9 mouse cellular contexts compared by ENCODE assay signal in the genomic region with DNA sequence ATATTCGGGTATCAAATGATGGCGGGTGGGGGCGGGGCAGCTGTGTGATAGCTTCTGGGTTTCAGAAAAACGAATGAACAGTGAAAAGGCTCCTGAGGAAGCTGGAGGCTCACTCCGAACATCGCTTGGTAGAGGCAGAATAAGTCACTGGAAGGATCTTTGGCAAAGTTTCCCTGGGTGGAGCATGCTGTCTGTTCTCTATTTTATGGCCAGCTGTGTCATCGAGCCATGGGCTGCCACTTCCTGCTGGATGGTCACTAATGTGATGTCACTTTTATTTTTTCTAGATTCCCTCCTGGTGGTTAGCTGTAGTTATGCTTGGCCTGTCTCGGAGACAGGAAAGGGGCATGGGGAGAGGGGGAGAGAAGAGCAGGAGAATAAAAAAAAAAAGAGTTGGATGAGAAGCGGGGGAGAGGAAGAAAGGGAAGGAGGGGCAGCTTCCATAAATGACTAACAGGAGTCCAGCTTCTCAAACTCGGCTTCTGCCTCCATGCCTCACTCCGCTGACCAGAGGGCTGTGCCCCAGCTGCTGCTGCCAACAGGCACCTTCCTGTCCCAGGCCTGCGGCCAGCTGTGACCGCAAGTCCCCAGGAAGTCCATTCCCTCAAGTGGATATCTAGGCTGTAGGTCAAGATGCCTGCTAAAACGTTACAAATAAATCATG. TPM values are rescaled to one million over a fixed set of nuclear protein-coding genes. Genes with fewer than 3 reads are reported as not detected.
A peak's percentile ranks its signal among the peaks of the same experiment; 100 is the strongest.
DNase-seq lines count a peak whose midpoint lies in the region; ATAC-seq lines count a peak whose summit lies in the region.
"Had no signal": no experiment of that assay in that cellular context is flagged by ENCODE, and none has a peak within 500 bp of the region (broad histone marks: within the 10 kb centered on the region; RNA-seq: fewer than 3 reads in every experiment).

No protein-coding gene starts in this region.

- H3K4me2 ChIP-seq in forebrain, embryonic 16.5 days (ENCODE audit: low read length), result peak overlapping the region; percentile 8
- peak overlapping the region; percentile 32 for H3K4me2 ChIP-seq in hindbrain, embryonic 11.5 days (replicated peaks; ENCODE audit: low read depth, low read length)
- H3K4me2 ChIP-seq in limb, embryonic 13.5 days (replicated peaks), result peak overlapping the region; percentile 21
- H3K4me2 ChIP-seq in midbrain, embryonic 14.5 days (ENCODE audit: low read length), result peak overlapping the region; percentile 35

- H3K27me3 ChIP-seq in forebrain, embryonic 16.5 days (replicated peaks; ENCODE audit: control insufficient read depth, insufficient read depth, low read length), result no peaks in the 10 kb centered on the region
- H3K27me3 ChIP-seq in hindbrain, embryonic 11.5 days (ENCODE audit: control insufficient read depth, insufficient read depth, low read length), result peaks cover 28% of the 10 kb centered on the region
- H3K27me3 ChIP-seq in limb, embryonic 13.5 days, result peaks cover 11% of the 10 kb centered on the region
- peaks cover 4% of the 10 kb centered on the region; the same call in 1 of the 2 replicates for H3K27me3 ChIP-seq in midbrain, embryonic 14.5 days (ENCODE audit: control insufficient read depth, insufficient read depth, low read length)

- H3K9ac ChIP-seq in forebrain, embryonic 16.5 days (replicated peaks; ENCODE audit: low read depth, low read length), result no peak overlapping the region
- H3K9ac ChIP-seq in hindbrain, embryonic 11.5 days (ENCODE audit: low read depth, low read length), result 0 out of 2 replicates have a peak overlapping the region, but pooled peaks have one; percentile 7
- H3K9ac ChIP-seq in limb, embryonic 13.5 days, result no peak overlapping the region
- no peak overlapping the region for H3K9ac ChIP-seq in midbrain, embryonic 14.5 days (replicated peaks; ENCODE audit: low read length)
- H3K9ac ChIP-seq: liver, embryonic 14.5 days had no signal

- no peaks in the 10 kb centered on the region for H3K9me3 ChIP-seq in forebrain, embryonic 16.5 days (ENCODE audit: control insufficient read depth, low read length)
- no peaks in the 10 kb centered on the region for H3K9me3 ChIP-seq in hindbrain, embryonic 11.5 days (ENCODE audit: control insufficient read depth, low read length)
- H3K9me3 ChIP-seq in limb, embryonic 13.5 days, result no peaks in the 10 kb centered on the region
- no peaks in the 10 kb centered on the region for H3K9me3 ChIP-seq in midbrain, embryonic 14.5 days (ENCODE audit: control insufficient read depth, low read length)

- WGBS in forebrain, embryonic 16.5 days, result 22% methylated on average over 14 of the region's 14 CpGs
- 12% methylated on average over 14 of the region's 14 CpGs for WGBS in hindbrain, embryonic 11.5 days
- 25% methylated on average over 14 of the region's 14 CpGs for WGBS in limb, embryonic 13.5 days
- 13% methylated on average over 14 of the region's 14 CpGs for WGBS in midbrain, embryonic 14.5 days

- no peak for ATAC-seq in forebrain, embryonic 16.5 days
- no peak for ATAC-seq in hindbrain, embryonic 11.5 days (ENCODE audit: low FRiP score)
- no peak for ATAC-seq in limb, embryonic 13.5 days (ENCODE audit: low FRiP score, low read depth)
- ATAC-seq in midbrain, embryonic 14.5 days (ENCODE audit: low FRiP score, low TSS enrichment), result no peak

- peaks cover 7% of the 10 kb centered on the region for H3K4me1 ChIP-seq in forebrain, embryonic 16.5 days (replicated peaks; ENCODE audit: control insufficient read depth, insufficient read depth, low read length)
- peaks cover 6% of the 10 kb centered on the region for H3K4me1 ChIP-seq in hindbrain, embryonic 11.5 days (replicated peaks; ENCODE audit: control insufficient read depth, insufficient read depth, low read length)
- H3K4me1 ChIP-seq in limb, embryonic 13.5 days, result peaks cover 10% of the 10 kb centered on the region
- peaks cover 2% of the 10 kb centered on the region; the same call in 1 of the 2 replicates for H3K4me1 ChIP-seq in midbrain, embryonic 14.5 days (ENCODE audit: control insufficient read depth, insufficient read depth, low read length)

- H3K4me3 ChIP-seq in forebrain, embryonic 16.5 days (replicated peaks; ENCODE audit: low read length), result no peak overlapping the region
- no peak overlapping the region for H3K4me3 ChIP-seq in hindbrain, embryonic 11.5 days (ENCODE audit: low read depth, low read length)
- no peak overlapping the region for H3K4me3 ChIP-seq in limb, embryonic 13.5 days
- H3K4me3 ChIP-seq in midbrain, embryonic 14.5 days (replicated peaks; ENCODE audit: low read depth, low read length), result no peak overlapping the region

- no peak overlapping the region for H3K27ac ChIP-seq in forebrain, embryonic 16.5 days (ENCODE audit: low read length)
- 0 out of 2 replicates have a peak overlapping the region, but pooled peaks have one; percentile 30 for H3K27ac ChIP-seq in hindbrain, embryonic 11.5 days (ENCODE audit: low read depth, low read length)
- H3K27ac ChIP-seq in limb, embryonic 13.5 days, result no peak overlapping the region
- H3K27ac ChIP-seq in midbrain, embryonic 14.5 days (replicated peaks; ENCODE audit: low read depth, low read length), result no peak overlapping the region
- H3K27ac ChIP-seq: liver, embryonic 14.5 days had no signal

- peak; percentile 39 for DNase-seq in urinary bladder, postnatal 14 days (ENCODE audit: low spot score)
- no peak for DNase-seq in urinary bladder, postnatal 10 days (ENCODE audit: low spot score)
- DNase-seq in hindbrain, embryonic 11.5 days (ENCODE audit: low spot score), result peak; percentile 27
- DNase-seq in midbrain, embryonic 14.5 days, result no peak
- DNase-seq in thymus, postnatal 14 days, result no peak
- DNase-seq in thymus, adult 18-20 months, result no peak

- H3K36me3 ChIP-seq in forebrain, embryonic 16.5 days (ENCODE audit: control insufficient read depth, insufficient read depth), result no peaks in the 10 kb centered on the region
- H3K36me3 ChIP-seq in hindbrain, embryonic 11.5 days (ENCODE audit: control insufficient read depth, insufficient read depth, low read length), result no peaks in the 10 kb centered on the region
- H3K36me3 ChIP-seq in limb, embryonic 13.5 days, result no peaks in the 10 kb centered on the region
- no peaks in the 10 kb centered on the region for H3K36me3 ChIP-seq in midbrain, embryonic 14.5 days (ENCODE audit: control insufficient read depth, insufficient read depth, low read length)

RNA-seq across cellular contexts. Expression of gene Cd300e, which starts 9.8 kb away (rescaled TPM):
- polyA plus RNA-seq in forebrain, embryonic 16.5 days (2015; fragmentation: Nextera tagmentation; extraction: Ambion mirVana), result not detected in 2 replicates
- not detected in 2 replicates for polyA plus RNA-seq in hindbrain, embryonic 11.5 days (2014; fragmentation: Nextera tagmentation; extraction: Ambion mirVana)
- polyA plus RNA-seq in limb, embryonic 13.5 days (2015; fragmentation: Nextera tagmentation; extraction: Ambion mirVana), result 0.09 and 0.23 TPM in 2 replicates
- not detected in 2 replicates for polyA plus RNA-seq in midbrain, embryonic 14.5 days (2014; fragmentation: Nextera tagmentation; extraction: Ambion mirVana)

RNA-seq across cellular contexts. Expression of gene Rab37, which starts 19.5 kb away (rescaled TPM):
- 0.85 and 1.1 TPM in 2 replicates for polyA plus RNA-seq in forebrain, embryonic 16.5 days (2015; fragmentation: Nextera tagmentation; extraction: Ambion mirVana)
- polyA plus RNA-seq in hindbrain, embryonic 11.5 days (2014; fragmentation: Nextera tagmentation; extraction: Ambion mirVana), result 0.42 and 0.85 TPM in 2 replicates
- polyA plus RNA-seq in limb, embryonic 13.5 days (2015; fragmentation: Nextera tagmentation; extraction: Ambion mirVana), result 1.4 and 1.6 TPM in 2 replicates
- polyA plus RNA-seq in midbrain, embryonic 14.5 days (2014; fragmentation: Nextera tagmentation; extraction: Ambion mirVana), result 0.26 and 0.83 TPM in 2 replicates

RNA-seq across cellular contexts. Expression of gene Cd300ld3, which starts 23.6 kb away (rescaled TPM):
- polyA plus RNA-seq in forebrain, embryonic 16.5 days (2015; fragmentation: Nextera tagmentation; extraction: Ambion mirVana), result not detected in 2 replicates
- not detected in 2 replicates for polyA plus RNA-seq in hindbrain, embryonic 11.5 days (2014; fragmentation: Nextera tagmentation; extraction: Ambion mirVana)
- polyA plus RNA-seq in limb, embryonic 13.5 days (2015; fragmentation: Nextera tagmentation; extraction: Ambion mirVana), result not detected in 2 replicates
- polyA plus RNA-seq in midbrain, embryonic 14.5 days (2014; fragmentation: Nextera tagmentation; extraction: Ambion mirVana), result not detected in 2 replicates

RNA-seq across cellular contexts. Expression of gene Cd300ld5, which starts 34.2 kb away (rescaled TPM):
- not detected in 2 replicates for polyA plus RNA-seq in forebrain, embryonic 16.5 days (2015; fragmentation: Nextera tagmentation; extraction: Ambion mirVana)
- polyA plus RNA-seq in hindbrain, embryonic 11.5 days (2014; fragmentation: Nextera tagmentation; extraction: Ambion mirVana), result not detected in 2 replicates
- not detected in 2 replicates for polyA plus RNA-seq in limb, embryonic 13.5 days (2015; fragmentation: Nextera tagmentation; extraction: Ambion mirVana)
- polyA plus RNA-seq in midbrain, embryonic 14.5 days (2014; fragmentation: Nextera tagmentation; extraction: Ambion mirVana), result not detected in 2 replicates

RNA-seq across cellular contexts. Expression of gene Cd300ld4, which starts 45.0 kb away (rescaled TPM):
- polyA plus RNA-seq in forebrain, embryonic 16.5 days (2015; fragmentation: Nextera tagmentation; extraction: Ambion mirVana), result not detected in 2 replicates
- not detected in 2 replicates for polyA plus RNA-seq in hindbrain, embryonic 11.5 days (2014; fragmentation: Nextera tagmentation; extraction: Ambion mirVana)
- polyA plus RNA-seq in limb, embryonic 13.5 days (2015; fragmentation: Nextera tagmentation; extraction: Ambion mirVana), result not detected in 2 replicates
- not detected in 2 replicates for polyA plus RNA-seq in midbrain, embryonic 14.5 days (2014; fragmentation: Nextera tagmentation; extraction: Ambion mirVana)

Comparison
In these comparisons a context has a peak if more than half of its experiments do, and no peak if none do; other contexts are left out.
1. DNase-seq: peak in urinary bladder, postnatal 14 days (single experiment) and hindbrain, embryonic 11.5 days (single experiment); none in urinary bladder, postnatal 10 days (single experiment), midbrain, embryonic 14.5 days (single experiment), thymus, postnatal 14 days (single experiment) and thymus, adult 18-20 months (0 of 2).
2. Peak in every context shown above with its lines, with median percentiles within 50 percentile points of each other: H3K4me2 ChIP-seq.